Mouse (Mus musculus) left cerebral cortex, adult 2 months (tissue): ENCODE measurements at regions not wholly inside any gene's neighbourhood (a gene's known extent, or its start where the extent isn't known, plus 50 kb on each side); places are given as distances from the start of the nearest gene placed in this dataset.

Experiments used
- DNase-seq, 2 experiments: peaks; one replicate each; pipeline ENCODE4 v3.0.0; 2021 to 2022; ENCODE audit warnings: low spot score in 2 of 2, mixed read lengths in 1 of 2; ENCODE audit errors: extremely low spot score in 1 of 2
- H3K27ac ChIP-seq: fragments of 200-600 bp; 2 replicates; pipeline ENCODE4 v1.8.1; 2022
- H3K4me3 ChIP-seq: fragments of 200-600 bp; 2 replicates; pipeline ENCODE4 v1.8.1; 2022
- CTCF ChIP-seq: fragments of 200-600 bp; IDR thresholded peaks from 2 replicates; pipeline ENCODE4 v1.8.1; 2022; ENCODE audit warnings: antibody characterized with exemption, mild to moderate bottlenecking, moderate library complexity
- intact Hi-C: fragments of 180-260 bp; cut with DNase I; formaldehyde crosslinking; loops from one replicate; pipeline ENCODE4 v1.15.1; 2025

- Histone ChIP-seq H3K27ac (no peak overlapping the region), H3K4me3 (no peak overlapping the region)
- intact Hi-C loops = no loop called here
- no peak for DNase-seq
- no peak; the same call in 1 of the 2 replicates for TF ChIP-seq CTCF
Measured at GRCm38 (mm10) chr5:119739386-119739785, 68.9 kb downstream of the Tbx3 start.

DNA sequence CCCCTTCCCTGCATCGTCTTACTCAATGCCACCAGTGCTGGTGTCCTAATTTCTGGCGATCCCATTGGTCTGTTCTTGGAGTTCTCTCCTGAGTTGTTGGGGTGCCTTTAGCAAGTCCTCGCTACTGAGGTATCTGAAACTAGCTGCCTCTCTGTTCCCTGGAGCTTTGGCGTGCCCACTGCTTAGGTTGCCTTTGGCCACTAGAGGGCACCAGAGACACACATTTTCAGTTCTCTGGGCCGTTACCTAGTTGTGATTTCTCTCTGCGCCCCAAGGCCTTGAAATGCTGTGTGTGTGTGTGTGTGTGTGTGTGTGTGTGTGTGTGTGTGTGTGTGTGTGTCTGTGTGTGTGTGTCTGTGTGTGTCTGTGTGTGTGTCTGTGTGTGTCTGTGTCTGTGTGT lies 70.6 kb downstream of the Tbx3 start:
- Histone ChIP-seq H3K27ac (no peak overlapping the region), H3K4me3 (no peak overlapping the region)
- TF ChIP-seq CTCF = peak; percentile 70
- intact Hi-C loops = loop anchor here (2.0 to 5.0 kb wide), 3 partner anchors 348 to 716 kb away; no protein-coding TSS in a partner anchor
- peak; percentile 38 to 63 for DNase-seq

DNA sequence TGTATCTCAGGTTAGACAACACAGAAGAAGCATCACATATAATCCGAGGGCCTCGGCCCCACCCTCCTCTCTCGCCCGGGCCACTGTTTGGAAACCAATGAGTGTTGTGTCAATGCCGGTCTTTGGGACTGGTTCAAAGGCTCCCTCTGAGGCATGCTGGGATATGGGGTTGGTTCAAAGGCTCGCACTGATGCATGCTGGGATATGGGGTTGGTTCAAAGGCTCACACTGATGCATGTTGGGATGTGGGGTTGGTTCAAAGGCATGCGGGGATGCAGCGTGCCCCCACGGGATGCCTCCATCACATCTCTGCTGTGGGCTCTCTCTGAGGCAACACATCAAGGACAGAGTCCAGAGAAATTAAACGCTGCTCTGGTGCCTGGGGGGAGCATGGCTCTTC lies 73.3 kb downstream of the Tbx3 start:
- no peak for TF ChIP-seq CTCF
- DNase-seq = no peak
- Histone ChIP-seq H3K4me3 (no peak overlapping the region), H3K27ac (no peak overlapping the region)
- intact Hi-C loops = loop anchor here (5.0 kb wide), 1 partner anchor 714 kb away; no protein-coding TSS in a partner anchor

DNA sequence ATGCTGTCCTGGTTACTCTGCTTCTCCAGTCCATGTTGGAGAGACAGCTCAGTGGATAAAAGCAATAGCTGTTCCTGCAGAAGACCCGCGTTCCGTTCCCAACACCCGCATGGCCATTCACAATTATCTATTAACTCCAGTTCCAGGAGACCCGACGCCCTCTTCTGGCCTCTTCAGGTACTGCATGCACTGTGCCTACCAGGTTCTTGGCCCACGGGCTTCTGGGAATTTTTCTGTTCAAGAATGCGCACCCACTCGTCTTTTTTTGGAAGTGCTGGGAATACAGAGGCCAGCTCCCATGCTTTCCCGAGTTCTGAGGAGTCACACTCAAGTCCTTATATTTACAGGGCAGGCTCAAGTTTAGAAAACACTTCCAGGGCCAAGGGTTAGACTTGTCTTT lies 76.6 kb downstream of the Tbx3 start:
- no peak for DNase-seq
- Histone ChIP-seq H3K4me3 (no peak overlapping the region), H3K27ac (no peak overlapping the region)
- peak; percentile 41 for TF ChIP-seq CTCF
- intact Hi-C loops = no loop called here

- no peak for TF ChIP-seq CTCF
- DNase-seq = no peak
- Histone ChIP-seq H3K4me3 (no peak overlapping the region), H3K27ac (no peak overlapping the region)
- intact Hi-C loops = no loop called here
Measured at GRCm38 (mm10) chr5:119748667-119749066, 78.2 kb downstream of the Tbx3 start.

GRCm38 (mm10) chr5:119749153-119749552 lies 78.7 kb downstream of the Tbx3 start:
- DNase-seq = no peak
- no peak for TF ChIP-seq CTCF
- H3K27ac ChIP-seq = no peak overlapping the region
- no peak overlapping the region for H3K4me3 ChIP-seq
- intact Hi-C loops = no loop called here

DNA sequence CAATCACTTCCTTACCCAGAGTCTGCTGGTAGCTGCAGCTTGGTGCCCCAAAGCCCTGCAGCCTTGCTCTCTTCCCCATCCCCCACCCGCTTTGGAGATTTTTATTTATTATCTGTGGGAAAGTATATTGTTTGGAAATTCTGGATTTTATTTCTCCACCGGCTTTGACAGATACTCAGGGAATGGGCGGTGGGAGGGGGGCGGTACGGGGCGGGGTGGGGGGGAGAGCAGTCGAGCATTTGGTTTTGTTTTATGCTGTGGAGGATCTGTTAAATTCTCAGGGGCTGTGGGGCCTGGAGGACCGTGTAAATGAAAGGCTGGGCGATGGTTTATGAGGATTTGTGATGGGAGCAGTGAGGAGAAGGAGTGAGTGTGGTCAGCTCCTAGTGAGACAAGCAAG lies 76.7 kb upstream of the Tbx5 start:
- Histone ChIP-seq H3K27ac (no peak overlapping the region), H3K4me3 (no peak overlapping the region)
- intact Hi-C loops = no loop called here
- TF ChIP-seq CTCF = no peak
- no peak for DNase-seq

- intact Hi-C loops = no loop called here
- Histone ChIP-seq H3K27ac (no peak overlapping the region), H3K4me3 (no peak overlapping the region)
- no peak for DNase-seq
- no peak; the same call in 1 of the 2 replicates for TF ChIP-seq CTCF
Measured at GRCm38 (mm10) chr5:119758880-119759279, 73.6 kb upstream of the Tbx5 start.

DNA sequence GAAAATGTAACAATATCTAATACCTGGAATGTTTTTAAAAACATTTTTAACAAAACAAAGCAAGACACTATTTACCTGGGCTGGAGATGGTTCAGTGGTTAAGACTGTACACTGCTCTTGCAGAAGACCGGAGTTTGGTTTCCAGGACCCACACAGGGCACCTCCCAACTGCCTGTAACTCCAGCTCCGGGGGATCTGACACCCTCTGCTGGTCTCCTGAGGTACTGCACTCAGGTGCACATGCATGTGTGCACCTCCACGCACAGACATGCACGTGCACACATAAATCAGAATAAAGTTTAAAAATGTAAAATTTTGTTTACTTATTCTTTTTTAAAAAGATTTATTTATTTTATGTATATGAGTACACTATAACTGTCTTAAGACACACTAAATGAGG lies 70.4 kb upstream of the Tbx5 start:
- Histone ChIP-seq H3K4me3 (no peak overlapping the region), H3K27ac (no peak overlapping the region)
- intact Hi-C loops = no loop called here
- peak; percentile 16 for TF ChIP-seq CTCF
- DNase-seq = no peak

DNA sequence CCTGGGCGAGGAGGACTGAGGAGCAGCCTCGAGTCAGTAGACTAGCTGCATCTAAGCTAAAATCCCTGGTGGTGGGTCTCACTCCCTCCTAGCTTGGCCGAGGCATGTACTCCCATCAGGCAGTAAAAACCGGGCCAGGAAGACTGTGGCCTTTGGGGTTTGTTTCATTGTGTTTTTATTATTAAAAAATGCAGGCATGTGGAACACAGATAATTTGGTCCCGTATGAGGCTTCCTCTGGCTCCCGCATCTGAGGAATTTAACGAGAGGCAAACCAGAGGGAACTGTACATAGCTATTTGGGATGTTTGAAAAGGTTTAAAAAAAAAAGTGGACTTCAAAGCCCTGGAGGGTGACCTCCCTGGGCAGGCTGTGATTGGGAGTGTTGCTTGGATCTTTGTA lies 69.1 kb upstream of the Tbx5 start:
- no peak overlapping the region for H3K27ac ChIP-seq
- no peak for DNase-seq
- intact Hi-C loops = no loop called here
- TF ChIP-seq CTCF = no peak
- no peak overlapping the region for H3K4me3 ChIP-seq

DNA sequence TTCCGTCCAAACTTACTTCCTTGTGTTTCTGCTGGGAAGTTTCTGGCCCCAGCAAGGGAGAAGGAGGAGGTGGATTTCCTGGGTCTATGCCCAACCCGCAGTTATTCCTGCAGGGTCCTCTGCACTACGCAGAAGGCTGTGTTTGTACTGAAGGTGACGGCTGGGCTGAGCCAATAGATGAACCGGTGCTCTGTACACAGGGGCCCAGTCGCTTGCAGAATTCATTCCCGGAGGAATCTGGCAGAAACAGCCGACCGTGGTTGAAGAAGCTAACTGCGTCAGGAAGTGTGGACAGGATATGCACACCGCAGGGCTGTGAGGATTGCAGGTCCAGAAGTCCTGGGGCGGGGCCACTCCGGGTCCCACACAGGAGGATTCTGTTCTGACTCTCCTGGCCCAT lies 66.1 kb upstream of the Tbx5 start:
- DNase-seq = no peak
- H3K4me3 ChIP-seq = no peak overlapping the region
- TF ChIP-seq CTCF = no peak
- no peak overlapping the region for H3K27ac ChIP-seq
- intact Hi-C loops = no loop called here

- no peak for TF ChIP-seq CTCF
Measured at GRCm38 (mm10) chr5:119770951-119771350, 61.5 kb upstream of the Tbx5 start.

GRCm38 (mm10) chr5:119776106-119776887 lies 56.2 kb upstream of the Tbx5 start:
- Histone ChIP-seq H3K4me3 (no peak overlapping the region), H3K27ac (no peak overlapping the region)
- no peak for DNase-seq
- intact Hi-C loops = no loop called here
- no peak for TF ChIP-seq CTCF

More at GRCm38 (mm10) chr5:119770951-119771350, 61.5 kb upstream of the Tbx5 start:
- Histone ChIP-seq H3K4me3 (no peak overlapping the region), H3K27ac (no peak overlapping the region)
- intact Hi-C loops = no loop called here
- DNase-seq = no peak
